Mouse (Mus musculus) midbrain, embryonic 10.5 days (tissue): ENCODE data around the gene Olfr518. TPM values are rescaled to one million over a fixed set of nuclear protein-coding genes. Genes with fewer than 3 reads are reported as not detected.

Experiments used
- DNase-seq: peaks from one replicate; pipeline ENCODE4 v3.0.0-alpha.2; 2017; ENCODE audit warnings: low spot score
- H3K27ac ChIP-seq: fragments of 300-500 bp; sonication (generic); replicated peaks from 2 replicates; pipeline ENCODE4 v1.5.1; 2016; ENCODE audit warnings: mild to moderate bottlenecking
- H3K27me3 ChIP-seq: fragments of 300-500 bp; sonication (generic); 2 replicates; pipeline ENCODE4 v1.6.1; 2016; ENCODE audit warnings: low read depth, mild to moderate bottlenecking; ENCODE audit not compliant: poor library complexity, severe bottlenecking
- H3K36me3 ChIP-seq: fragments of 300-500 bp; sonication (generic); 2 replicates; pipeline ENCODE4 v1.6.1; 2016; ENCODE audit warnings: mild to moderate bottlenecking, moderate library complexity
- H3K4me1 ChIP-seq: fragments of 300-500 bp; sonication (generic); 2 replicates; pipeline ENCODE4 v1.6.1; 2016
- H3K4me3 ChIP-seq: fragments of 300-500 bp; sonication (generic); 2 replicates; pipeline ENCODE4 v1.5.1; 2016; ENCODE audit warnings: mild to moderate bottlenecking, moderate library complexity
- H3K9me3 ChIP-seq: fragments of 300-500 bp; sonication (generic); replicated peaks from 2 replicates; pipeline ENCODE4 v1.6.1; 2016; ENCODE audit warnings: mild to moderate bottlenecking
- WGBS: fragments of 180-500 bp; shearing (Covaris S2); methylation state at CpG from one replicate; pipeline ENCODE4 v1.1.7; 2016; 5-methylcytosine and 5-hydroxymethylcytosine counted together
- polyA plus RNA-seq: library from polyadenylated mRNA; unstranded; fragments of >200 nt; fragmentation: Nextera tagmentation; extraction: Ambion mirVana; gene quantifications from 2 replicates; pipeline ENCODE4 v1.2.1, GENCODE M21; 2016

The Olfr518 gene
- polyA plus RNA-seq, result not detected in 2 replicates

- no peak for DNase-seq
- Histone ChIP-seq H3K36me3 (no peaks in the 10 kb centered on the region), H3K9me3 (no peaks in the 10 kb centered on the region), H3K27me3 (no peaks in the 10 kb centered on the region), H3K4me1 (no peaks in the 10 kb centered on the region), H3K27ac (no peak within 1 kb of the TSS), H3K4me3 (no peak within 1 kb of the TSS)
- 84% methylated on average over 4 of the region's 4 CpGs for WGBS
These were observed at the start of gene Olfr518 for GRCm38 (mm10) chr7:108884906-108885305. Gene Olfr518 (minus strand): TSS chr7:108885006.

DNA sequence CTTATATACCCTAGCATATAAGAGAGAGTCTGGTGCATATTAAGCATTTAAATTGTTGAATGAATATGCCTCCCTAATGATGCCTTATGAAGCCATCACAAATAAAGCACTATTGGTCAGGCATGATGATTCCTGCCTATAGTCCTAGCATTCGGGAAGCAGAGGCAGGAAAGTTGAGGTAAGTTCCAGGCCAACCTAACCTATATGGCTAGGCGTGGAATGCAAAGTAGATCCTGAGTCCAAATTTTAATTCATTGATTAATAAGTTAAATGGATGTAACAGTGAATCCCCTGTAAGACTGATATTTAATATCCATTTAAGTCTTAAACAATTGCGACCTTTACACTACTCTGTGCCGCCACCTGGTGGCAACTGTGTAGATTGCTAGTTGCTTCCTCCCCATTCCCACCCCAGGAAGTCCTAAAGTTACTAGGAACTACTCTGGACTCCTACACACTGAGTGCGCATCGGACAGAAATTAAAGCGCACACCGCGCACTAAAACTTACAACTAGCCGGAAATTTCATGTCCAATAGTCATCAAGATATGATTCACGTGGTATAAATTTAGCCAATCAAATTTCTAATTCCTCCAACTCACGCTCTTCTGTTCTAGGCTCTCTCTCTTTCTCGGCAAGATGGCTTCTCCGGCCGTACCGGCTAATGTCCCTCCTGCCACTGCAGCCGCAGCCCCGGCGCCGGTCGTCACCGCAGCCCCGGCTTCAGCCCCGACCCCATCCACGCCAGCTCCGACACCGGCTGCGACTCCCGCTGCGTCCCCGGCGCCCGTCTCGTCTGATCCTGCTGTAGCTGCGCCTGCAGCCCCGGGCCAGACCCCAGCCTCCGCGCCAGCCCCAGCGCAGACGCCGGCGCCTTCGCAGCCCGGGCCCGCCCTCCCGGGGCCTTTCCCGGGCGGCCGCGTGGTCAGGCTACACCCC is 49.3 kb upstream of the Olfr518 start, which contains the start of gene Eif3f:
Gene Eif3f (plus strand): TSS at position 624 of the 938 bp plus-strand sequence.
- Histone ChIP-seq H3K27ac (peak within 1 kb of the TSS; percentile 96), H3K4me1 (peaks cover 14% of the 10 kb centered on the region), H3K27me3 (no peaks in the 10 kb centered on the region), H3K4me3 (peak within 1 kb of the TSS; percentile 99), H3K9me3 (no peaks in the 10 kb centered on the region), H3K36me3 (peaks cover 36% of the 10 kb centered on the region)
- 3% methylated on average over 50 of the region's 50 CpGs for WGBS
- peak; percentile 90 for DNase-seq

DNA sequence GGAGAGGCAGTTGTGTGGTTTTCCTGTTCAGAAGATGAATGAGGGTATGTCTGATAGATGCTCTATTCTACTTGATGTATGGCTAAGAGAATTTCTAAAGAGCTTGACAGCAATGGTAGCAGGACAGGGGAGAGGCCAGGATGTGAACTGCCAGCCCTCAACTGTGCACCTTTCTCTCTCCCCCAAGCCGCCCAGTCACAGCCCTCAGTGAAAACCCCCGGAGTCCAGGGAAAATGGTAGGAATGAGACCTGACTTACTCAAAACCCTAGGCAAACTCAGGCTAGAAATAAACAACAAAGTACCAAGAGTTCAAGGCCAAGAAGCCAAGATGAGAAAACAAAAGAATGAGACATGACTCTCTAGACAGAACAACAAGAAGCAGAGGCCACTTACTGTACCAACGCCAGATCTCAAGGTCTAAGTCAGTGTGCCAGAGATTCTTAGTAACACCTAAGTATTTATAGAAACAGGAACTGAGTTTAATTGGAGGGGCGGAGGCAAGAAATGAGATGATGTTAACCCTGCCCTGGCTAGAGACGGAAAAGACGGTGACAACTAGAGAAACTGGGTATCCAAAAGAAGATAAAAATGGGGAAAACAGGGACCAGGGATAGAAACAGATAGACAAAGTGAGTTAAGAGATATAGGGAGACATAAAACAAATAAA is 45.1 kb upstream of the Olfr518 start, which contains the start of gene Nlrp10:
Gene Nlrp10 (minus strand): TSS at position 453 of the 668 bp plus-strand sequence.
- Histone ChIP-seq H3K27me3 (no peaks in the 10 kb centered on the region), H3K36me3 (no peaks in the 10 kb centered on the region), H3K27ac (no peak within 1 kb of the TSS), H3K4me1 (peaks cover 1% of the 10 kb centered on the region), H3K4me3 (no peak within 1 kb of the TSS), H3K9me3 (no peaks in the 10 kb centered on the region)
- 86% methylated on average over 6 of the region's 6 CpGs for whole genome bisulfite sequencing
- no peak for DNase-seq

DNA sequence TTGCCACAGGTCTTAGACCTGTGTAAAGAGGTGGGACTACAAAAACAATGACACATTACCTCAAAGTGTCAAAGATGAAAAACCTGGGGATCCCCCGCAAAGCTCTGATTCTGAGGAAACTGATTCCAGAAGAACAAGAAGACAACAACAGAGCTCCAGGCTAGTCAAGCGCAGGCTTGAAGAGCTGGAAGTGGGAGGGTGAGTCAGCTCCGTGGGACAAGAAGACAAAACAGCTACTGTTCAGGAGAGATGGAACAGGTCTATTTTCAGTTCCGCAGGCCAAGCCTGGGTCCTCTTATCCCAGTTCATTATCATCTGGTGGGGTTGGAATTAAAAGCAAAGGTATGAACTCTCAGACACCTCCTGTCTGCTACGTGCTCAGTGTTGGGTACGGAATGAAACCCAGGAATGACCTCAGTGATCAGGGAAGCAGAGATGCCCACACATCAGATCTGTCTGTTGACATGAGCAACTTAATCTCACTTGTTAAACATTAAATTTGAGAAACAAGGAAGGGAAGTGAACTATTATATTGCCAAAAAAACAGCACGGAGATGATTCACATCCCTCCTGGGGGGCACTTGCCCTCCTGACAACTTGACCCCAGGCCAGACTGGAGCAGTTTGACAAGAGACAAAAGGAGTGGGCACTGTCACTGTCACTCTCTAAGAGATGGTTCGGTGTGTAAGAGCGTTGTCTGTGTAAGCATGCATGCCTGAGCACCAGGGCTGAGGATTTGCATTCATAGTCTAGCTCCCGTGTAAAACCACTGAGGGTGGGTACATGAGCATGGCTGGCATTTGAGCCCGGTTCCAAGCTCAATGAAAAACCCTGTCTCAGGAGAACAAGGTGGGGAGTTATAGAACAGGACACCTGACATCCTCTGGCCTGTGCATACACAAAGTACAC is 43.7 kb upstream of the Olfr518 start:
- 85% methylated on average over 11 of the region's 11 CpGs for WGBS
- no peaks in the 10 kb centered on the region for H3K27me3 ChIP-seq
- no peak overlapping the region for H3K4me3 ChIP-seq
- no peak for DNase-seq
- H3K9me3 ChIP-seq, result no peaks in the 10 kb centered on the region
- no peaks in the 10 kb centered on the region for H3K4me1 ChIP-seq
- H3K27ac ChIP-seq, result no peak overlapping the region
- no peaks in the 10 kb centered on the region for H3K36me3 ChIP-seq

GRCm38 (mm10) chr7:108927043-108927442 is 42.2 kb upstream of the Olfr518 start:
- Histone ChIP-seq H3K27me3 (no peaks in the 10 kb centered on the region), H3K27ac (no peak overlapping the region), H3K9me3 (no peaks in the 10 kb centered on the region), H3K4me1 (no peaks in the 10 kb centered on the region), H3K4me3 (no peak overlapping the region), H3K36me3 (no peaks in the 10 kb centered on the region)
- WGBS, result 77% methylated on average over 4 of the region's 4 CpGs
- no peak for DNase-seq

- WGBS, result 91% methylated on average over 2 of the region's 2 CpGs
- Histone ChIP-seq H3K4me1 (no peaks in the 10 kb centered on the region), H3K36me3 (no peaks in the 10 kb centered on the region), H3K4me3 (no peak overlapping the region), H3K9me3 (no peaks in the 10 kb centered on the region), H3K27ac (no peak overlapping the region), H3K27me3 (no peaks in the 10 kb centered on the region)
- no peak for DNase-seq
These were observed 19.2 kb upstream of the Olfr518 start for GRCm38 (mm10) chr7:108903969-108904368.

DNA sequence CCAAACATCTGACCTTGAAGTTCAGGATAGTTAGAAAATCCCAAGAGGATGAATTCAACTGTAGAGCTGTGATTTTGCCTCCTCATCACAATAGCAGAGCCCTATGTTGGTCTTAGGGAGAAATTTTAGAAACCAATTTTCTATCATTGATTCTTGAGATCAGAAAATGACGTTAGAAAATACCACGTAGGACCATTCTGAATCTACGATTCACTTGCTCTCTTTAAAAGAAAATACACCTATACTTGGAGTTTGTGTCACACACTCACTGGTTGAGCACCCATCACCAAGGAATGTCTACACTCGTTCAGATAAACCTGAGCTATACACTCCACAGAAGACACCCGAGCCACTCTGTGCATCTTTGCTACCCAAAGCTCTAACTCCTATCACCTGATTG is 9.5 kb upstream of the Olfr518 start, which contains the start of gene Olfr519:
Gene Olfr519 (minus strand): TSS at position 101 of the 400 bp plus-strand sequence.
- Histone ChIP-seq H3K27me3 (no peaks in the 10 kb centered on the region), H3K27ac (no peak within 1 kb of the TSS), H3K4me1 (no peaks in the 10 kb centered on the region), H3K9me3 (no peaks in the 10 kb centered on the region), H3K4me3 (no peak within 1 kb of the TSS), H3K36me3 (no peaks in the 10 kb centered on the region)
- 89% methylated on average over 5 of the region's 5 CpGs for WGBS
- no peak for DNase-seq

GRCm38 (mm10) chr7:108872279-108872678 is 12.5 kb downstream of the Olfr518 start, which contains the start of gene Olfr517:
Gene Olfr517 (minus strand): TSS chr7:108872379.
- no peak for DNase-seq
- 78% methylated on average over 2 of the region's 2 CpGs for WGBS
- Histone ChIP-seq H3K27me3 (no peaks in the 10 kb centered on the region), H3K36me3 (no peaks in the 10 kb centered on the region), H3K27ac (no peak within 1 kb of the TSS), H3K4me3 (no peak within 1 kb of the TSS), H3K9me3 (no peaks in the 10 kb centered on the region), H3K4me1 (no peaks in the 10 kb centered on the region)

GRCm38 (mm10) chr7:108850429-108850828 is 34.4 kb downstream of the Olfr518 start, which contains the start of gene Olfr516:
Gene Olfr516 (minus strand): TSS chr7:108850529.
- H3K27me3 ChIP-seq, result no peaks in the 10 kb centered on the region
- WGBS, result 84% methylated on average over 2 of the region's 2 CpGs

More at GRCm38 (mm10) chr7:108850429-108850828, 34.4 kb downstream of the Olfr518 start, which contains the start of gene Olfr516:
- no peaks in the 10 kb centered on the region for H3K4me1 ChIP-seq
- DNase-seq, result no peak
- H3K4me3 ChIP-seq, result no peak within 1 kb of the TSS
- no peaks in the 10 kb centered on the region for H3K36me3 ChIP-seq
- 0 out of 2 replicates have a peak, but pooled peaks cover 3% of the 10 kb centered on the region for H3K9me3 ChIP-seq
- no peak within 1 kb of the TSS for H3K27ac ChIP-seq
